Mouse (Mus musculus) neural tube, embryonic 12.5 days (tissue): ENCODE measurements around the gene Gm3776. TPM values are rescaled to one million over a fixed set of nuclear protein-coding genes. Genes with fewer than 3 reads are reported as not detected.
"Not testable (repeated sequence)": the region's sequence is repeated elsewhere in the genome, so short reads cannot be mapped to it uniquely, and the experiment has no call there.

Experiments used
- ATAC-seq: fragments of 200-750 bp; cut with Nextera tagmentation; 2 replicates; pipeline ENCODE4 v1.8.0; 2017; ENCODE audit warnings: low read depth, mild to moderate bottlenecking, moderate TSS enrichment, moderate library complexity; ENCODE audit not compliant: low FRiP score
- H3K27ac ChIP-seq: fragments of 300-500 bp; sonication (generic); 2 replicates; pipeline ENCODE4 v1.5.1; 2016
- H3K27me3 ChIP-seq: fragments of 300-500 bp; sonication (generic); replicated peaks from 2 replicates; pipeline ENCODE4 v1.6.1; 2016; ENCODE audit warnings: mild to moderate bottlenecking
- H3K36me3 ChIP-seq: fragments of 300-500 bp; sonication (generic); 2 replicates; pipeline ENCODE4 v1.6.1; 2016; ENCODE audit warnings: mild to moderate bottlenecking
- H3K4me1 ChIP-seq: fragments of 300-500 bp; sonication (generic); 2 replicates; pipeline ENCODE4 v1.6.1; 2016
- H3K4me2 ChIP-seq: fragments of 300-500 bp; sonication (generic); replicated peaks from 2 replicates; pipeline ENCODE4 v1.6.1; 2016; ENCODE audit warnings: mild to moderate bottlenecking
- H3K4me3 ChIP-seq: fragments of 300-500 bp; sonication (generic); 2 replicates; pipeline ENCODE4 v1.5.1; 2016
- H3K9ac ChIP-seq: fragments of 300-500 bp; sonication (generic); 2 replicates; pipeline ENCODE4 v1.6.1; 2016; ENCODE audit warnings: mild to moderate bottlenecking
- H3K9me3 ChIP-seq: fragments of 300-500 bp; sonication (generic); 2 replicates; pipeline ENCODE4 v1.6.1; 2016; ENCODE audit warnings: mild to moderate bottlenecking
- WGBS: fragments of 180-500 bp; shearing (Covaris S2); methylation state at CpG from one replicate; pipeline ENCODE4 v1.1.7; 2016; 5-methylcytosine and 5-hydroxymethylcytosine counted together
- polyA plus RNA-seq: library from polyadenylated mRNA; unstranded; fragments of >200 nt; fragmentation: Nextera tagmentation; extraction: Ambion mirVana; gene quantifications from 2 replicates; pipeline ENCODE4 v1.2.1, GENCODE M21; 2016

Gm3776 gene
- polyA plus RNA-seq, 1 experiment from 2014 or later: not detected

- H3K4me3 ChIP-seq: no peak overlapping the region
- H3K9ac ChIP-seq: no peak overlapping the region
- no peak overlapping the region for H3K27ac ChIP-seq
- no peak overlapping the region for H3K4me2 ChIP-seq
- H3K4me1 ChIP-seq: no peaks in the 10 kb centered on the region
- WGBS: 84% methylated on average over 1 of the region's 1 CpGs
- no peaks in the 10 kb centered on the region for H3K36me3 ChIP-seq
- H3K27me3 ChIP-seq: no peaks in the 10 kb centered on the region
- H3K9me3 ChIP-seq: no peaks in the 10 kb centered on the region
- ATAC-seq: no peak
Measured at GRCm38 (mm10) chr9:78298232-78298631, 41.3 kb downstream of the Gm3776 start.

GRCm38 (mm10) chr9:78299143-78299542 lies 42.2 kb downstream of the Gm3776 start:
- not testable (repeated sequence) for H3K9ac ChIP-seq, H3K4me2 ChIP-seq, H3K9me3 ChIP-seq, H3K4me3 ChIP-seq, H3K27me3 ChIP-seq, H3K36me3 ChIP-seq, ATAC-seq, H3K4me1 ChIP-seq, H3K27ac ChIP-seq
- WGBS: 83% methylated on average over 1 of the region's 1 CpGs

- WGBS: 80% methylated on average over 3 of the region's 3 CpGs
- H3K9me3 ChIP-seq, H3K27me3 ChIP-seq, H3K27ac ChIP-seq, H3K4me3 ChIP-seq, H3K9ac ChIP-seq, H3K4me1 ChIP-seq, H3K4me2 ChIP-seq, H3K36me3 ChIP-seq, ATAC-seq: not testable (repeated sequence)
Measured at GRCm38 (mm10) chr9:78308122-78308521, 51.2 kb downstream of the Gm3776 start.

- H3K9me3 ChIP-seq: no peaks in the 10 kb centered on the region
- no peak within 1 kb of the TSS for H3K9ac ChIP-seq
- H3K27me3 ChIP-seq: no peaks in the 10 kb centered on the region
- H3K27ac ChIP-seq: no peak within 1 kb of the TSS
- H3K4me3 ChIP-seq: no peak within 1 kb of the TSS
- no peak for ATAC-seq
- WGBS: 81% methylated on average over 2 of the region's 2 CpGs
- no peaks in the 10 kb centered on the region for H3K4me1 ChIP-seq
- no peaks in the 10 kb centered on the region for H3K36me3 ChIP-seq
- no peak within 1 kb of the TSS for H3K4me2 ChIP-seq
Measured at GRCm38 (mm10) chr9:78314696-78315095, 57.8 kb downstream of the Gm3776 start, which contains the start of gene Omt2a. Omt2a (minus strand) TSS chr9:78314796.

Other genes starting within 250 kb of the Gm3776 start
- not detected in 2 replicates for gene Gcm1, start 205.2 kb upstream of the Gm3776 start, polyA plus RNA-seq
- 48.0 and 53.4 TPM in 2 replicates for gene Fbxo9, start 148.1 kb upstream of the Gm3776 start, polyA plus RNA-seq
- 37.2 and 39.7 TPM in 2 replicates for gene Ick, start 147.9 kb upstream of the Gm3776 start, polyA plus RNA-seq
- 40.2 and 40.3 TPM in 2 replicates for gene Gsta4, start 74.4 kb upstream of the Gm3776 start, polyA plus RNA-seq
- not detected in 2 replicates for gene Gsta1, start 26.5 kb upstream of the Gm3776 start, polyA plus RNA-seq
- gene Gm10639, start 32.8 kb downstream of the Gm3776 start, polyA plus RNA-seq: not detected in 2 replicates
- not detected in 2 replicates for gene Omt2a, start 57.7 kb downstream of the Gm3776 start, polyA plus RNA-seq
- not detected in 2 replicates for gene Omt2b, start 70.5 kb downstream of the Gm3776 start, polyA plus RNA-seq
- gene Gsta2, start 98.7 kb downstream of the Gm3776 start, polyA plus RNA-seq: not detected in 2 replicates
- 0.70 TPM in 1 of 2 replicates, not detected in the other for gene Dppa5a, start 111.0 kb downstream of the Gm3776 start, polyA plus RNA-seq
- gene Ooep, start 121.6 kb downstream of the Gm3776 start, polyA plus RNA-seq: 2.1 and 2.3 TPM in 2 replicates
- 0.32 and 0.39 TPM in 2 replicates for gene Ddx43, start 138.6 kb downstream of the Gm3776 start, polyA plus RNA-seq
- gene Cgas, start 186.1 kb downstream of the Gm3776 start, polyA plus RNA-seq: 0.73 and 1.3 TPM in 2 replicates
- 25.6 and 26.5 TPM in 2 replicates for gene Mto1, start 191.1 kb downstream of the Gm3776 start, polyA plus RNA-seq
- 0.78 and 1.2 TPM in 2 replicates for gene Gm17324, start 191.7 kb downstream of the Gm3776 start, polyA plus RNA-seq
- gene Eef1a1, start 232.0 kb downstream of the Gm3776 start, polyA plus RNA-seq: 3,212 and 3,225 TPM in 2 replicates